Mouse (Mus musculus) G1E (cell line): ENCODE data around the gene Tgfb1.

Experiments used
- CTCF ChIP-seq: IDR thresholded peaks from 2 replicates; pipeline ENCODE4 v1.5.1; 2012; ENCODE audit warnings: low read depth, low read length, inconsistent platforms, mixed read lengths
- GATA1 ChIP-seq: IDR thresholded peaks from 2 replicates; pipeline ENCODE4 v1.6.1; 2012; ENCODE audit warnings: borderline replicate concordance, low read length, inconsistent platforms, mixed read lengths
- GATA2 ChIP-seq: IDR thresholded peaks from 2 replicates; pipeline ENCODE4 v1.6.1; 2012; ENCODE audit warnings: low read depth, low read length, inconsistent platforms, borderline replicate concordance
- POLR2AphosphoS5 ChIP-seq: IDR thresholded peaks from 2 replicates; pipeline ENCODE4 v1.6.1; 2012; ENCODE audit warnings: low read depth, low read length, inconsistent platforms; ENCODE audit not compliant: insufficient replicate concordance
- TAL1 ChIP-seq: conservative IDR thresholded peaks from 2 replicates; pipeline ENCODE4 v1.6.1; 2012; ENCODE audit warnings: low read depth, low read length, inconsistent platforms, mixed read lengths

GRCm38 (mm10) chr7:25729396-25729795 is 42.6 kb downstream of the Tgfb1 start:
- TF ChIP-seq CTCF (no peak), TAL1 (no peak), GATA1 (no peak), GATA2 (no peak), POLR2AphosphoS5 (no peak)
